Mouse (Mus musculus) heart, postnatal 0 days (tissue): ENCODE data around the gene Slc35f2. TPM values are rescaled to one million over a fixed set of nuclear protein-coding genes. Genes with fewer than 3 reads are reported as not detected.
A peak's percentile ranks its signal among the peaks of the same experiment; 100 is the strongest.

ENCODE experiments used
- ATAC-seq: fragments of 200-750 bp; cut with Nextera tagmentation; 2 replicates; pipeline ENCODE4 v1.8.0; 2017; ENCODE audit warnings: low read depth, moderate number of reproducible peaks, moderate library complexity; ENCODE audit not compliant: insufficient read depth
- DNase-seq: peaks from one replicate; pipeline ENCODE4 v3.0.0-alpha.2; 2016; ENCODE audit warnings: low spot score
- H3K27ac ChIP-seq: fragments of 300-500 bp; sonication (generic); 2 replicates; pipeline ENCODE4 v1.5.1; 2014; ENCODE audit warnings: low read depth, mild to moderate bottlenecking
- H3K27me3 ChIP-seq: fragments of 300-500 bp; sonication (generic); 2 replicates; pipeline ENCODE4 v1.6.1; 2014; ENCODE audit warnings: low read length, mixed read lengths; ENCODE audit not compliant: control insufficient read depth, insufficient read depth
- H3K36me3 ChIP-seq: fragments of 300-500 bp; sonication (generic); replicated peaks from 2 replicates; pipeline ENCODE4 v1.6.1; 2014; ENCODE audit warnings: low read length, mixed read lengths; ENCODE audit not compliant: control insufficient read depth, insufficient read depth
- H3K4me1 ChIP-seq: fragments of 300-500 bp; sonication (generic); 2 replicates; pipeline ENCODE4 v1.6.1; 2014; ENCODE audit warnings: antibody characterized with exemption; ENCODE audit not compliant: control insufficient read depth, insufficient read depth
- H3K4me2 ChIP-seq: fragments of 300-500 bp; sonication (generic); 2 replicates; pipeline ENCODE4 v1.6.1; 2014; ENCODE audit warnings: low read depth, mild to moderate bottlenecking, low read length, moderate library complexity
- H3K4me3 ChIP-seq: fragments of 300-500 bp; sonication (generic); 2 replicates; pipeline ENCODE4 v1.5.1; 2014; ENCODE audit warnings: low read depth, low read length
- H3K9ac ChIP-seq: fragments of 300-500 bp; sonication (generic); replicated peaks from 2 replicates; pipeline ENCODE4 v1.6.1; 2014; ENCODE audit warnings: low read depth, low read length, mixed read lengths
- H3K9me3 ChIP-seq: fragments of 300-500 bp; sonication (generic); replicated peaks from 2 replicates; pipeline ENCODE4 v1.6.1; 2016; ENCODE audit warnings: low read length; ENCODE audit not compliant: control insufficient read depth
- CTCF ChIP-seq: IDR thresholded peaks from 2 replicates; pipeline ENCODE4 v1.5.1; 2016; ENCODE audit warnings: antibody characterized with exemption, control low read depth, low read depth
- EP300 ChIP-seq: IDR thresholded peaks from 2 replicates; pipeline ENCODE4 v1.6.1; 2016; ENCODE audit warnings: antibody characterized with exemption, low read depth
- WGBS: fragments of 180-500 bp; shearing (Covaris S2); extraction: QIAGEN DNeasy Blood & Tissue Kit; methylation state at CpG from one replicate; pipeline ENCODE4 v1.1.7; 2014; 5-methylcytosine and 5-hydroxymethylcytosine counted together
- polyA plus RNA-seq: library from polyadenylated mRNA; unstranded; fragments of >200 nt; fragmentation: Nextera tagmentation; extraction: Ambion mirVana; gene quantifications from 2 replicates; pipeline ENCODE4 v1.2.1, GENCODE M21; 2015
- total RNA-seq: library from RNA; depleted of rRNA; stranded (reverse); fragments of >200 nt; gene quantifications from 2 replicates; pipeline ENCODE4 v1.2.3, GENCODE M21; 2014; ENCODE audit warnings: low replicate concordance

The Slc35f2 gene
- total and polyA plus RNA-seq, 2 experiments from 2014 or later, result 0.10 TPM; not detected in 1

- DNase-seq (no peak), ATAC-seq (no peak)
- H3K4me1 ChIP-seq, result no peaks in the 10 kb centered on the region
- no peaks in the 10 kb centered on the region for H3K9me3 ChIP-seq
- no peaks in the 10 kb centered on the region for H3K36me3 ChIP-seq
- TF ChIP-seq CTCF (no peak), EP300 (no peak)
- H3K27ac ChIP-seq, result no peak overlapping the region
- 84% methylated on average over 2 of the region's 2 CpGs for WGBS
- peaks cover 6% of the 10 kb centered on the region; the same call in 1 of the 2 replicates for H3K27me3 ChIP-seq
- H3K4me2 ChIP-seq, result no peak overlapping the region
- H3K4me3 ChIP-seq, result no peak overlapping the region
- H3K9ac ChIP-seq, result no peak overlapping the region
These were observed 13.2 kb upstream of the Slc35f2 start for GRCm38 (mm10) chr9:53758142-53758541.

GRCm38 (mm10) chr9:53764697-53765096 lies 6.6 kb upstream of the Slc35f2 start:
- H3K4me2 ChIP-seq, result no peak overlapping the region
- peaks cover 4% of the 10 kb centered on the region; the same call in 1 of the 2 replicates for H3K9me3 ChIP-seq
- no peak overlapping the region for H3K27ac ChIP-seq
- WGBS, result 82% methylated on average over 8 of the region's 8 CpGs
- no peaks in the 10 kb centered on the region for H3K4me1 ChIP-seq
- no peaks in the 10 kb centered on the region; the same call in 1 of the 2 replicates for H3K27me3 ChIP-seq
- no peak overlapping the region for H3K9ac ChIP-seq
- TF ChIP-seq EP300 (no peak), CTCF (no peak)
- no peak overlapping the region for H3K4me3 ChIP-seq
- H3K36me3 ChIP-seq, result no peaks in the 10 kb centered on the region
- ATAC-seq, result no peak
- no peak for DNase-seq

DNA sequence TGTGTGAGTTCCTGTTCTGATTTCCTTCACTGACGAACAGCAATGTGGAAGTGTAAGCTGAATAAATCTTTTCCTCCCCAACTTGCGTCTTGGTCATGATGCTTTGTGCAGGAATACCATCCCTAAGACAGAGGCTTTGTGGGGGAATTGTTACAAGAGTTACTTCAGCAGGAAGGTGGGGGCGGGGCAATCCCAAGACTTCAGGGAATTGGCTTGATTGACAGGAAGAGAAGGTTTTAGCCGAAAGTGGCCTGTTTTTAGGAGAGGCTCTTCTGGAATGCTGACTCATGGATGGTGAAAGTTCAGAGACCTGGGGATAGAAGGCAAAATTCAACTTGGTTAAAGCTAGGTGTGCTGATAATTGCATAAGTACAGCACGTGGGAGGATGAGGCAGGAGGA lies 2.9 kb upstream of the Slc35f2 start:
- H3K4me1 ChIP-seq, result 0 out of 2 replicates have a peak, but pooled peaks cover 7% of the 10 kb centered on the region
- WGBS, result 71% methylated on average over 5 of the region's 5 CpGs
- H3K9ac ChIP-seq, result no peak overlapping the region

GRCm38 (mm10) chr9:53770771-53771343 lies 481 bp upstream of the Slc35f2 start:
- H3K9ac ChIP-seq, result no peak overlapping the region

More for the DNA sequence above, 2.9 kb upstream of the Slc35f2 start:
- DNase-seq (no peak), ATAC-seq (no peak)
- Histone ChIP-seq H3K9me3 (peaks cover 4% of the 10 kb centered on the region; the same call in 1 of the 2 replicates), H3K27ac (no peak overlapping the region), H3K36me3 (no peaks in the 10 kb centered on the region), H3K4me2 (no peak overlapping the region), H3K27me3 (peaks cover 36% of the 10 kb centered on the region), H3K4me3 (no peak overlapping the region)
- TF ChIP-seq CTCF, result no peak
- TF ChIP-seq EP300, result no peak

GRCm38 (mm10) chr9:53772121-53772561 lies 803 bp downstream of the Slc35f2 start:
- ATAC-seq (no peak), DNase-seq (no peak)
- Histone ChIP-seq H3K36me3 (no peaks in the 10 kb centered on the region), H3K9me3 (peaks cover 4% of the 10 kb centered on the region; the same call in 1 of the 2 replicates), H3K27me3 (peaks cover 39% of the 10 kb centered on the region), H3K9ac (no peak overlapping the region), H3K27ac (no peak overlapping the region), H3K4me3 (peak overlapping the region; percentile 53), H3K4me1 (0 out of 2 replicates have a peak, but pooled peaks cover 7% of the 10 kb centered on the region), H3K4me2 (peak overlapping the region; percentile 89)
- 4% methylated on average over 17 of the region's 17 CpGs for WGBS
- TF ChIP-seq EP300 (no peak), CTCF (no peak)

More at GRCm38 (mm10) chr9:53770771-53771343, 481 bp upstream of the Slc35f2 start:
- H3K36me3 ChIP-seq, result no peaks in the 10 kb centered on the region
- H3K4me1 ChIP-seq, result 0 out of 2 replicates have a peak, but pooled peaks cover 7% of the 10 kb centered on the region
- peaks cover 4% of the 10 kb centered on the region; the same call in 1 of the 2 replicates for H3K9me3 ChIP-seq
- no peak overlapping the region for H3K27ac ChIP-seq
- 33% methylated on average over 12 of the region's 12 CpGs for WGBS
- peak overlapping the region; percentile 53 for H3K4me3 ChIP-seq
- DNase-seq (no peak), ATAC-seq (no peak)
- H3K27me3 ChIP-seq, result peaks cover 39% of the 10 kb centered on the region
- peak overlapping the region; percentile 89 for H3K4me2 ChIP-seq
- TF ChIP-seq EP300 (no peak), CTCF (no peak)
